Mouse (Mus musculus): ENCODE data around the gene Lpin3. TPM values are rescaled to one million over a fixed set of nuclear protein-coding genes. Genes with fewer than 3 reads are reported as not detected.

The Lpin3 gene
- total and polyA plus RNA-seq, 2 experiments from 2014 or later = 0.38 to 1.1 TPM

GRCm38 (mm10) chr2:160891045-160891444 lies 10.6 kb downstream of the Lpin3 start:
- H3K4me3 ChIP-seq (ENCODE audit: low read depth, low read length) = no peak overlapping the region
- DNase-seq (ENCODE audit: low spot score) (no peak), ATAC-seq (ENCODE audit: low FRiP score) (no peak)
- WGBS = 87% methylated on average over 5 of the region's 5 CpGs
- H3K9ac ChIP-seq (replicated peaks; ENCODE audit: low read length, poor library complexity, severe bottlenecking) = no peak overlapping the region
- no peaks in the 10 kb centered on the region for H3K9me3 ChIP-seq (ENCODE audit: low read length)
- H3K27me3 ChIP-seq (ENCODE audit: insufficient read depth, low read length) = no peaks in the 10 kb centered on the region
- no peaks in the 10 kb centered on the region for H3K4me1 ChIP-seq (ENCODE audit: insufficient read depth, low read length)
- H3K36me3 ChIP-seq (ENCODE audit: insufficient read depth, low read length) = no peaks in the 10 kb centered on the region
- TF ChIP-seq CTCF (IDR thresholded peaks at IDR 0.05) = no peak
- no peak overlapping the region for H3K27ac ChIP-seq (ENCODE audit: low read depth, low read length)
- H3K4me2 ChIP-seq (ENCODE audit: low read depth, low read length, poor library complexity, severe bottlenecking) = no peak overlapping the region

GRCm38 (mm10) chr2:160891697-160892096 lies 11.2 kb downstream of the Lpin3 start:
- Histone ChIP-seq H3K4me2 (ENCODE audit: low read depth, low read length, poor library complexity, severe bottlenecking) (no peak overlapping the region), H3K9me3 (ENCODE audit: low read length) (no peaks in the 10 kb centered on the region), H3K4me3 (ENCODE audit: low read depth, low read length) (no peak overlapping the region), H3K27me3 (ENCODE audit: insufficient read depth, low read length) (no peaks in the 10 kb centered on the region), H3K36me3 (ENCODE audit: insufficient read depth, low read length) (no peaks in the 10 kb centered on the region), H3K27ac (ENCODE audit: low read depth, low read length) (no peak overlapping the region), H3K9ac (replicated peaks; ENCODE audit: low read length, poor library complexity, severe bottlenecking) (no peak overlapping the region), H3K4me1 (ENCODE audit: insufficient read depth, low read length) (no peaks in the 10 kb centered on the region)
- 87% methylated on average over 9 of the region's 9 CpGs for WGBS
- no peak for TF ChIP-seq CTCF (IDR thresholded peaks at IDR 0.05)
- DNase-seq (ENCODE audit: low spot score) (no peak), ATAC-seq (ENCODE audit: low FRiP score) (no peak)

- H3K4me3 ChIP-seq (ENCODE audit: low read depth, low read length) = no peak overlapping the region
- H3K4me1 ChIP-seq (ENCODE audit: insufficient read depth, low read length) = no peaks in the 10 kb centered on the region
- DNase-seq (ENCODE audit: low spot score) = no peak
- H3K4me2 ChIP-seq (ENCODE audit: low read depth, low read length, poor library complexity, severe bottlenecking) = no peak overlapping the region
- no peaks in the 10 kb centered on the region for H3K27me3 ChIP-seq (ENCODE audit: insufficient read depth, low read length)
- no peak overlapping the region for H3K9ac ChIP-seq (replicated peaks; ENCODE audit: low read length, poor library complexity, severe bottlenecking)
- no peak overlapping the region for H3K27ac ChIP-seq (ENCODE audit: low read depth, low read length)
- no peak for ATAC-seq (ENCODE audit: low FRiP score)
- TF ChIP-seq CTCF (IDR thresholded peaks at IDR 0.05) = no peak
- H3K9me3 ChIP-seq (ENCODE audit: low read length) = no peaks in the 10 kb centered on the region
- H3K36me3 ChIP-seq (ENCODE audit: insufficient read depth, low read length) = no peaks in the 10 kb centered on the region
- 89% methylated on average over 7 of the region's 7 CpGs for WGBS
Observed at GRCm38 (mm10) chr2:160901656-160902412, 21.4 kb downstream of the Lpin3 start.

GRCm38 (mm10) chr2:160905301-160905700 lies 24.8 kb downstream of the Lpin3 start:
- Histone ChIP-seq H3K27me3 (ENCODE audit: insufficient read depth, low read length) (peaks cover 6% of the 10 kb centered on the region), H3K9me3 (ENCODE audit: low read length) (no peaks in the 10 kb centered on the region), H3K27ac (ENCODE audit: low read depth, low read length) (no peak overlapping the region), H3K9ac (replicated peaks; ENCODE audit: low read length, poor library complexity, severe bottlenecking) (no peak overlapping the region), H3K4me3 (ENCODE audit: low read depth, low read length) (no peak overlapping the region), H3K4me1 (ENCODE audit: insufficient read depth, low read length) (no peaks in the 10 kb centered on the region), H3K4me2 (ENCODE audit: low read depth, low read length, poor library complexity, severe bottlenecking) (no peak overlapping the region), H3K36me3 (ENCODE audit: insufficient read depth, low read length) (no peaks in the 10 kb centered on the region)
- ATAC-seq (ENCODE audit: low FRiP score) = no peak
- WGBS = 95% methylated on average over 12 of the region's 12 CpGs
- DNase-seq (ENCODE audit: low spot score) = no peak
- TF ChIP-seq CTCF (IDR thresholded peaks at IDR 0.05) = no peak

GRCm38 (mm10) chr2:160906101-160906500 lies 25.6 kb downstream of the Lpin3 start:
- no peak for TF ChIP-seq CTCF (IDR thresholded peaks at IDR 0.05)
- 78% methylated on average over 5 of the region's 5 CpGs for WGBS
- H3K4me3 ChIP-seq (ENCODE audit: low read depth, low read length) = no peak overlapping the region
- peak; percentile 42 for DNase-seq (ENCODE audit: low spot score)
- H3K9me3 ChIP-seq (ENCODE audit: low read length) = no peaks in the 10 kb centered on the region
- H3K9ac ChIP-seq (replicated peaks; ENCODE audit: low read length, poor library complexity, severe bottlenecking) = no peak overlapping the region
- no peak overlapping the region for H3K27ac ChIP-seq (ENCODE audit: low read depth, low read length)
- peaks cover 14% of the 10 kb centered on the region for H3K27me3 ChIP-seq (ENCODE audit: insufficient read depth, low read length)
- no peak for ATAC-seq (ENCODE audit: low FRiP score)
- H3K36me3 ChIP-seq (ENCODE audit: insufficient read depth, low read length) = no peaks in the 10 kb centered on the region
- H3K4me1 ChIP-seq (ENCODE audit: insufficient read depth, low read length) = no peaks in the 10 kb centered on the region
- H3K4me2 ChIP-seq (ENCODE audit: low read depth, low read length, poor library complexity, severe bottlenecking) = no peak overlapping the region

GRCm38 (mm10) chr2:160908607-160909006 lies 28.1 kb downstream of the Lpin3 start:
- ATAC-seq (ENCODE audit: low FRiP score) (no peak), DNase-seq (ENCODE audit: low spot score) (no peak)
- 67% methylated on average over 18 of the region's 18 CpGs for WGBS
- TF ChIP-seq CTCF (IDR thresholded peaks at IDR 0.05) = no peak
- H3K9me3 ChIP-seq (ENCODE audit: low read length) = no peaks in the 10 kb centered on the region
- H3K4me2 ChIP-seq (ENCODE audit: low read depth, low read length, poor library complexity, severe bottlenecking) = no peak overlapping the region
- H3K27me3 ChIP-seq (ENCODE audit: insufficient read depth, low read length) = peaks cover 31% of the 10 kb centered on the region
- H3K9ac ChIP-seq (replicated peaks; ENCODE audit: low read length, poor library complexity, severe bottlenecking) = no peak overlapping the region
- H3K36me3 ChIP-seq (ENCODE audit: insufficient read depth, low read length) = no peaks in the 10 kb centered on the region
- no peak overlapping the region for H3K4me3 ChIP-seq (ENCODE audit: low read depth, low read length)
- 0 out of 2 replicates have a peak, but pooled peaks cover 5% of the 10 kb centered on the region for H3K4me1 ChIP-seq (ENCODE audit: insufficient read depth, low read length)
- H3K27ac ChIP-seq (ENCODE audit: low read depth, low read length) = no peak overlapping the region

Data from midbrain, postnatal 0 days (tissue).